Mouse (Mus musculus) kidney, postnatal 14 days (tissue): ENCODE measurements around the gene Nedd4.

Experiments used
- DNase-seq: peaks from one replicate; pipeline ENCODE4 v3.0.0; 2022; ENCODE audit warnings: mixed read lengths

Nedd4 gene

DNA sequence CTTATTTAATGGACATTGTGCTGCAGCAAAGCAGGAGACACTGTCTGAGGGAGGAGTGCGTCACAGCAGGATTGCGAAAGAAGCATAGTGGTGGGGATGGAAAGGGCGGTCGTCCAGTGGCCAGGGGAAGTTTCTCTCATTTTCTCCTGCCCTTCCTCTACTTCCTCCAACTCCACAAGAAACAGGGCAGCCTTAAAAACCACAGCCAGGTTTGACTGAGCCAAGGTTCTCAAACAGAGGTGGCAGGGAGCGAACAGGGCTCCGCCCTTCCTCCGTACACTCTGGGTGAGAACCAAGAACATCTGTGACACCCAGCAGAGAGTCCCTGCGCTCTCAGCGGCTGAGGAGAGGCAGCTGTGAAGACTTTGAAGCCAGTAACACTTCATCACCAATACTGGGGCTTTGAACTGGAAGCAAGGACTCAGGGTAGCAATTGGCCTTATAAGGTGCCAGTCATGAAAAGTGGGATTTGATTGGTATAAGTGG lies 135.0 kb downstream of the Nedd4 start:
- peak; percentile 20 for DNase-seq
